Mouse (Mus musculus) lung, adult 18-20 months (tissue): ENCODE results near the gene Adora1.
"Not testable (repeated sequence)": the region's sequence is repeated elsewhere in the genome, so short reads cannot be mapped to it uniquely, and the experiment has no call there.

Source experiments
- DNase-seq, 2 experiments: peaks; one replicate each; pipeline ENCODE4 v3.0.0; 2022; ENCODE audit warnings: mixed read lengths in 2 of 2

Gene Adora1

GRCm38 (mm10) chr1:134235391-134235921, at the start of gene Adora1:
Gene Adora1, minus strand, starts transcription at chr1:134235431.
- no peak for DNase-seq

GRCm38 (mm10) chr1:134283108-134283507, 47.9 kb upstream of the Adora1 start:
- DNase-seq, result no peak

GRCm38 (mm10) chr1:134282342-134282741, 47.1 kb upstream of the Adora1 start:
- DNase-seq, result no peak

- no peak for DNase-seq
Observed at GRCm38 (mm10) chr1:134281563-134281962, 46.3 kb upstream of the Adora1 start.

- no peak for DNase-seq
Observed at GRCm38 (mm10) chr1:134280174-134280573, 44.9 kb upstream of the Adora1 start.

- no peak for DNase-seq
Observed at GRCm38 (mm10) chr1:134276823-134277222, 41.6 kb upstream of the Adora1 start.

GRCm38 (mm10) chr1:134275616-134276464, 40.6 kb upstream of the Adora1 start:
- peak in 1 of 2 experiments; percentile 21 for DNase-seq

GRCm38 (mm10) chr1:134274483-134274920, 39.3 kb upstream of the Adora1 start:
- no peak for DNase-seq

- no peak for DNase-seq
Observed at GRCm38 (mm10) chr1:134273493-134274395, 38.5 kb upstream of the Adora1 start.

- DNase-seq, result no peak
Observed at GRCm38 (mm10) chr1:134272754-134273250, 37.6 kb upstream of the Adora1 start.

GRCm38 (mm10) chr1:134270026-134270425, 34.8 kb upstream of the Adora1 start:
- no peak for DNase-seq

- DNase-seq, result no peak
Observed at GRCm38 (mm10) chr1:134265797-134266196, 30.6 kb upstream of the Adora1 start.

- no peak for DNase-seq
Observed at GRCm38 (mm10) chr1:134264341-134264740, 29.1 kb upstream of the Adora1 start.

GRCm38 (mm10) chr1:134249681-134250080, 14.4 kb upstream of the Adora1 start:
- not testable (repeated sequence) for DNase-seq

GRCm38 (mm10) chr1:134246590-134246989, 11.4 kb upstream of the Adora1 start:
- no peak for DNase-seq

GRCm38 (mm10) chr1:134245004-134245717, 9.9 kb upstream of the Adora1 start:
- no peak for DNase-seq

- DNase-seq, result peak; percentile 91 to 93
Observed at GRCm38 (mm10) chr1:134243948-134244914, 9.0 kb upstream of the Adora1 start.

GRCm38 (mm10) chr1:134243505-134243904, 8.3 kb upstream of the Adora1 start:
- peak; percentile 61 to 70 for DNase-seq

- no peak for DNase-seq
Observed at GRCm38 (mm10) chr1:134242286-134242685, 7.1 kb upstream of the Adora1 start.

GRCm38 (mm10) chr1:134241298-134241697, 6.1 kb upstream of the Adora1 start:
- no peak for DNase-seq

- no peak for DNase-seq
Observed at GRCm38 (mm10) chr1:134240701-134241100, 5.5 kb upstream of the Adora1 start.
